Mouse (Mus musculus): ENCODE measurements at regions not wholly inside any gene's neighbourhood (a gene's known extent, or its start where the extent isn't known, plus 50 kb on each side); places are given as distances from the start of the nearest gene placed in this dataset.
A peak's percentile ranks its signal among the peaks of the same experiment; 100 is the strongest.

DNA sequence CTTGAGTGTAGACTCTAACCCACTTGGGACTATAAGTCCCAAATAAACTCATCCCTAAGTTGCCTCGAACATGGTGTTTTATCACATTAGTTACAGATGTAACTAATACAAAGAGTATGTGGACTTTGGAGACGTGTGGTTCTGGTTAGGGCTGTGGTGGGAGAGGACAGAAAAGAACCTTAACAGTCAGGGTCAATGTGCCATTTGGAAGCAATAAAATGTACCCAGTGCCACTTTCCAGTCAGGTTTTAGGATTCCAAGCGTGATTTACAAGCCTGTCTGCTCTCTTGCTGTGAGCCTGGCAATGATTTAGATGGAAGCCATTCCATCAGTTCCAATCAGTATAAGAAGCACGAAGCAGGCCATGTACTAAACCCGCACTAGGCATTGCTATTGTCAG lies 65.2 kb upstream of the D16Ertd472e start:
- no peak for DNase-seq (ENCODE audit: low spot score)
- Histone ChIP-seq H3K9me3 (ENCODE audit: control insufficient read depth, low read length) (no peaks in the 10 kb centered on the region), H3K4me3 (ENCODE audit: low read depth, low read length) (no peak overlapping the region), H3K4me2 (ENCODE audit: low read length) (no peak overlapping the region), H3K36me3 (ENCODE audit: control insufficient read depth, insufficient read depth, low read length) (no peaks in the 10 kb centered on the region), H3K4me1 (replicated peaks; ENCODE audit: control insufficient read depth, insufficient read depth, low read length) (no peaks in the 10 kb centered on the region), H3K9ac (ENCODE audit: low read length) (no peak overlapping the region), H3K27ac (ENCODE audit: low read depth) (no peak overlapping the region), H3K27me3 (replicated peaks; ENCODE audit: control insufficient read depth, insufficient read depth, low read length) (no peaks in the 10 kb centered on the region)
- no peak for ATAC-seq (replicated peaks; ENCODE audit: low FRiP score, low TSS enrichment, low read depth)
- 73% methylated on average over 5 of the region's 5 CpGs for WGBS

DNA sequence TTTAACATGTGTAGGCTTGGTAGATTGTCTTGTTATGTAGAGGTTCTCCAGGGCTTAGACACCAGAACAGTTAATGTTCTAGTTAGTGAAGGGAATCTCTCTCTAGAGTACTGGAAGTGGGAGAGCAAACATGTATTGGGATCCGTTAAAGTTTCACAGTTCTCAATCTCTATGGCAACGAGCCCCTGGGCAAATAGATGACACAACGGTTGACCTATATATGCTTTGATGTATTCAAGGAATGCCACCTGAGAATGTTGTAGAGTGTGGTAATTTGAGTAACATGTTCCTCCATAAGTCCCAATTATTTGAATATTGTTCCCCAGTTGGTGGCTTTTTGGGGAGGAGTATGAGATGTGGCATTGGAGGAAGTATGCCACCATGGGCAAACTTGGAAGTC lies 64.7 kb upstream of the D16Ertd472e start:
- DNase-seq (ENCODE audit: low spot score), result no peak
- no peak for ATAC-seq (replicated peaks; ENCODE audit: low FRiP score, low TSS enrichment, low read depth)

DNA sequence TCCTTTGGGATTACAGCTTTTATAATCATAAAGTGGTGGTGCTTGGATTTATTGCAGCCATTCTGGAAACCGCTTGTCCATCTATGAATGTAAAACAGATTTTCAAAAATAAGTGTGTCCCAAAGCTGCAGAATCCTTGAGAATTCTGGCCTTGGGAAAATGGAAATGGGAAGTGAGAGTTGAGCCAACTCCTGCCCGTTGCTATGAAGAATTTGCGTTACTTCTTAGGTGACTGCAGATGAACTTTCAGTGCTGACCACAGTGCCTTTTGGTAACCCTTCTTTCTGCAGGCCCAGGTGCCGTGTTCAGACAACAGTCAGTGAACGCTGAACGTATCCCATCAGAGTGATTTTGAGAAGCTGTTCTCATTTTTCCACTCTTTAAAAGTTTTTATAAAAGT lies 60.9 kb upstream of the D16Ertd472e start:
- ATAC-seq (replicated peaks; ENCODE audit: low FRiP score, low TSS enrichment, low read depth), result no peak
- no peak overlapping the region for H3K27ac ChIP-seq (ENCODE audit: low read depth)
- no peak overlapping the region for H3K4me2 ChIP-seq (ENCODE audit: low read length)
- H3K36me3 ChIP-seq (ENCODE audit: control insufficient read depth, insufficient read depth, low read length), result no peaks in the 10 kb centered on the region
- no peak overlapping the region for H3K4me3 ChIP-seq (ENCODE audit: low read depth, low read length)
- H3K4me1 ChIP-seq (replicated peaks; ENCODE audit: control insufficient read depth, insufficient read depth, low read length), result no peaks in the 10 kb centered on the region
- no peaks in the 10 kb centered on the region for H3K27me3 ChIP-seq (replicated peaks; ENCODE audit: control insufficient read depth, insufficient read depth, low read length)
- H3K9me3 ChIP-seq (ENCODE audit: control insufficient read depth, low read length), result no peaks in the 10 kb centered on the region
- WGBS, result 92% methylated on average over 6 of the region's 6 CpGs
- no peak overlapping the region for H3K9ac ChIP-seq (ENCODE audit: low read length)
- DNase-seq (ENCODE audit: low spot score), result no peak

More for the DNA sequence above, 64.7 kb upstream of the D16Ertd472e start:
- H3K36me3 ChIP-seq (ENCODE audit: control insufficient read depth, insufficient read depth, low read length), result no peaks in the 10 kb centered on the region
- 83% methylated on average over 3 of the region's 3 CpGs for WGBS
- H3K4me2 ChIP-seq (ENCODE audit: low read length), result no peak overlapping the region
- H3K27ac ChIP-seq (ENCODE audit: low read depth), result no peak overlapping the region
- no peaks in the 10 kb centered on the region for H3K27me3 ChIP-seq (replicated peaks; ENCODE audit: control insufficient read depth, insufficient read depth, low read length)
- H3K4me3 ChIP-seq (ENCODE audit: low read depth, low read length), result no peak overlapping the region
- H3K9me3 ChIP-seq (ENCODE audit: control insufficient read depth, low read length), result no peaks in the 10 kb centered on the region
- no peak overlapping the region for H3K9ac ChIP-seq (ENCODE audit: low read length)
- no peaks in the 10 kb centered on the region for H3K4me1 ChIP-seq (replicated peaks; ENCODE audit: control insufficient read depth, insufficient read depth, low read length)

DNA sequence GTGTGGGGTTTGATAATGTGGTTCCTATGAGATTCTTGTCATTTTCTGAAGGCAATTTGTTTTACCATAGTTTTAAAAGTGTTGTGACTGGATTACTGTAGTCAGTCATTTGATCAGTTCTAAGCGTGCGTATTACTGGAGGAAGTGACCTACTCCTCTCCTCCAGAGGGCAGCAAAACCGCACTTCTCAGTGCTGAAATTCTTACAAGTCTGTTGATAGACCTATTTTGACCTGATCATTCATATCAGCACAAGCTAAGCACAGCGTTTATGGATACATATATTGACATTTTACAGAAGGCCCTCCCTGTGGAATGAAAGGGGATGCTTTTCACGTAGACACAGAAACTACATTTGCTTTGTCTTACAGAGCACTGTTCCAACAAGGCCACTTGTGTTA lies 60.5 kb upstream of the D16Ertd472e start:
- Histone ChIP-seq H3K9me3 (ENCODE audit: control insufficient read depth, low read length) (no peaks in the 10 kb centered on the region), H3K4me1 (replicated peaks; ENCODE audit: control insufficient read depth, insufficient read depth, low read length) (no peaks in the 10 kb centered on the region), H3K4me2 (ENCODE audit: low read length) (no peak overlapping the region), H3K4me3 (ENCODE audit: low read depth, low read length) (no peak overlapping the region), H3K9ac (ENCODE audit: low read length) (no peak overlapping the region), H3K27ac (ENCODE audit: low read depth) (no peak overlapping the region), H3K36me3 (ENCODE audit: control insufficient read depth, insufficient read depth, low read length) (no peaks in the 10 kb centered on the region), H3K27me3 (replicated peaks; ENCODE audit: control insufficient read depth, insufficient read depth, low read length) (no peaks in the 10 kb centered on the region)
- WGBS, result 43% methylated on average over 5 of the region's 5 CpGs
- 0 out of 2 replicates have a peak, but pooled peaks have one; percentile 19 for ATAC-seq (replicated peaks; ENCODE audit: low FRiP score, low TSS enrichment, low read depth)
- DNase-seq (ENCODE audit: low spot score), result no peak

DNA sequence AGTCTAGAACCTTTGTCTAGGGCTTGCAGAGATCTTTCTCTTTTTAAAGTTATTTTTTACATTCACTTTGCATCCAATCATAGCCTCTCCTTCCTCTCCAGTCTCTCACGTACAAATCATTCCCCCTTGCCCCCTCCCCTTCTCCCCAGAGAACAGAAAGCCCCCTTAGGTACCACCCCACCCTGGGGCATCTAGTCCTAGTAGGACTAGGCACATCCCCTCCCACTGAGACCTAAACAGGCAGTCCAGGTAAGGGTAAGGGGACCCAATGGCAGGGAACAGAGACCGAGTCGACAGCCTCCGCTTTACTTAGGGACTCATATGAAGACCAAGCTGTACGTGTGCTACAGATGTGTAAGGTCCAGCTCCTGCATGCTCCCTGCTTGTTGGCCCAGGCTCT lies 59.3 kb upstream of the D16Ertd472e start:
- no peak for DNase-seq (ENCODE audit: low spot score)

DNA sequence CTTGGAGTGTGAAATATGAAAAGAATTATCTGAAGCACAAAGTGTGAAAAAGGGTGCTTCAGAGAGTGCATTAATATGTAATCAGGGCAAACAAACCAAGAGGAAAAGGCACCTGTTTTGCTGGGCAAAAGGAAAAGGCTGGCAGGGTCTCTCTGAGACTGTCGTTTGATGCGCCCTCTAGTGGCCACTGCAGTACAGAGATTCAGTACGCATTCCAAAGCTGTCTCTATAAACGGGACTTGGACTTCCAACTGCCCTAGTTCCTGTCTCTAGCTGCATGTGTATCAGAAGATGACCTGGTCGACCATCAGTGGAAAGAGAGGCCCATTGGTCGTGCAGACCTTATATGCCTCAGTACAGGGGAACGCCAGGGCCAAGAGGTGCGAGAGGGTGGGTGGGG lies 58.7 kb upstream of the D16Ertd472e start:
- 21% methylated on average over 8 of the region's 8 CpGs for WGBS
- Histone ChIP-seq H3K4me1 (replicated peaks; ENCODE audit: control insufficient read depth, insufficient read depth, low read length) (no peaks in the 10 kb centered on the region), H3K27ac (ENCODE audit: low read depth) (no peak overlapping the region), H3K4me2 (ENCODE audit: low read length) (no peak overlapping the region), H3K9me3 (ENCODE audit: control insufficient read depth, low read length) (no peaks in the 10 kb centered on the region), H3K36me3 (ENCODE audit: control insufficient read depth, insufficient read depth, low read length) (no peaks in the 10 kb centered on the region), H3K9ac (ENCODE audit: low read length) (no peak overlapping the region), H3K27me3 (replicated peaks; ENCODE audit: control insufficient read depth, insufficient read depth, low read length) (no peaks in the 10 kb centered on the region), H3K4me3 (ENCODE audit: low read depth, low read length) (no peak overlapping the region)
- ATAC-seq (replicated peaks; ENCODE audit: low FRiP score, low TSS enrichment, low read depth), result 0 out of 2 replicates have a peak, but pooled peaks have one; percentile 58
- DNase-seq (ENCODE audit: low spot score), result peak; percentile 78

More for the DNA sequence above, 59.3 kb upstream of the D16Ertd472e start:
- no peak for ATAC-seq (replicated peaks; ENCODE audit: low FRiP score, low TSS enrichment, low read depth)
- Histone ChIP-seq H3K4me3 (ENCODE audit: low read depth, low read length) (no peak overlapping the region), H3K36me3 (ENCODE audit: control insufficient read depth, insufficient read depth, low read length) (no peaks in the 10 kb centered on the region), H3K27ac (ENCODE audit: low read depth) (no peak overlapping the region), H3K9ac (ENCODE audit: low read length) (no peak overlapping the region), H3K9me3 (ENCODE audit: control insufficient read depth, low read length) (no peaks in the 10 kb centered on the region), H3K27me3 (replicated peaks; ENCODE audit: control insufficient read depth, insufficient read depth, low read length) (no peaks in the 10 kb centered on the region), H3K4me2 (ENCODE audit: low read length) (no peak overlapping the region), H3K4me1 (replicated peaks; ENCODE audit: control insufficient read depth, insufficient read depth, low read length) (no peaks in the 10 kb centered on the region)
- WGBS, result 81% methylated on average over 5 of the region's 5 CpGs

DNA sequence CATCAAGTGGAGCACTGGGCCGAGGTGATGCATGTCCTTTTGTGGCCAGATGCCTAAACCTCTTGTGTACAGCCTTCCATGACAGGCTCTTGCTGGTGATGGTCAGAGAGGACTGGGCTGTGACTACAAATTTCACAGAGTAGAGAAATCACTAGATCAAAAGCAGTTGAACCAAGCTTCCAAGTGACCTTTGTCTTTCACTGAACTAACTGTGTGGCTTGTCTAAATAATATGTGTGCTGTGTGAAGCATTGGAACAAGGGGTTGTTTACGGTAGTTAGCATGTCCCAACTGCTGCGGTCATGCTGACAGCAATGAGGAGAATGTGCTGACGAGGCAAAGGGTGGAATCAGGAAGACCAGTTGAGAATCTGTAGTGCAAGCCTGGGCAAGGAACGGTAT lies 55.3 kb upstream of the D16Ertd472e start:
- Histone ChIP-seq H3K4me2 (ENCODE audit: low read length) (no peak overlapping the region), H3K9ac (ENCODE audit: low read length) (no peak overlapping the region), H3K4me1 (replicated peaks; ENCODE audit: control insufficient read depth, insufficient read depth, low read length) (no peaks in the 10 kb centered on the region), H3K27ac (ENCODE audit: low read depth) (no peak overlapping the region), H3K27me3 (replicated peaks; ENCODE audit: control insufficient read depth, insufficient read depth, low read length) (no peaks in the 10 kb centered on the region), H3K9me3 (ENCODE audit: control insufficient read depth, low read length) (no peaks in the 10 kb centered on the region), H3K4me3 (ENCODE audit: low read depth, low read length) (no peak overlapping the region), H3K36me3 (ENCODE audit: control insufficient read depth, insufficient read depth, low read length) (no peaks in the 10 kb centered on the region)
- WGBS, result 70% methylated on average over 5 of the region's 5 CpGs
- DNase-seq (ENCODE audit: low spot score), result no peak
- no peak for ATAC-seq (replicated peaks; ENCODE audit: low FRiP score, low TSS enrichment, low read depth)

GRCm38 (mm10) chr16:78626803-78627202 lies 50.3 kb upstream of the D16Ertd472e start:
- no peak for ATAC-seq (replicated peaks; ENCODE audit: low FRiP score, low TSS enrichment, low read depth)
- DNase-seq (ENCODE audit: low spot score), result no peak

More at GRCm38 (mm10) chr16:78626803-78627202, 50.3 kb upstream of the D16Ertd472e start:
- 68% methylated on average over 2 of the region's 2 CpGs for WGBS
- H3K36me3 ChIP-seq (ENCODE audit: control insufficient read depth, insufficient read depth, low read length), result no peaks in the 10 kb centered on the region
- no peaks in the 10 kb centered on the region for H3K27me3 ChIP-seq (replicated peaks; ENCODE audit: control insufficient read depth, insufficient read depth, low read length)
- H3K4me1 ChIP-seq (replicated peaks; ENCODE audit: control insufficient read depth, insufficient read depth, low read length), result no peaks in the 10 kb centered on the region
- no peak overlapping the region for H3K4me2 ChIP-seq (ENCODE audit: low read length)
- H3K9ac ChIP-seq (ENCODE audit: low read length), result no peak overlapping the region
- no peaks in the 10 kb centered on the region for H3K9me3 ChIP-seq (ENCODE audit: control insufficient read depth, low read length)
- H3K4me3 ChIP-seq (ENCODE audit: low read depth, low read length), result no peak overlapping the region
- H3K27ac ChIP-seq (ENCODE audit: low read depth), result no peak overlapping the region
